Comparison of ENCODE assay signal across 10 mouse cellular contexts in the genomic region with DNA sequence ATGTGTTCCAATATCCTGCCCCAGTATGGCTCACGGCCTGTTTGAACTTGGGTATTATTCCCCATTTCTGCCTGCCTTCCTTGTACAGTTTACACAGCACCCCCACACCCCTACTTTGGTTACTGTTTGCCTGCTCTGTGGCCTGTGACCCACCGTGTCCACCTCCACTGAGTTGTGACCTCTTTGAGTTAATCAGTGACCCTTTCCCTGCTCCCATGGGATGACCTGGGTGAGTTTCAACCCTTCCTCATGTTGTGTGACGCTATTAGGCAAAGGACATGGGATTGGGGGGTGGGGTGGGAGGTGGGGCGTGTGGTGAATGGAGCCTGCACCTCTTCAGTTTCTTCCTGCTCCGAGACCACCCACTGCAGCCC. TPM values are rescaled to one million over a fixed set of nuclear protein-coding genes. Genes with fewer than 3 reads are reported as not detected.
DNase-seq lines count a peak whose midpoint lies in the region; ATAC-seq lines count a peak whose summit lies in the region.
"Had no signal": no experiment of that assay in that cellular context is flagged by ENCODE, and none has a peak within 500 bp of the region (broad histone marks: within the 10 kb centered on the region; RNA-seq: fewer than 3 reads in every experiment).

No protein-coding gene starts in this region.

- H3K4me1 ChIP-seq in neural tube, embryonic 11.5 days (ENCODE audit: control insufficient read depth, insufficient read depth, low read length), result peaks cover 9% of the 10 kb centered on the region; the same call in 1 of the 2 replicates
- peaks cover 15% of the 10 kb centered on the region for H3K4me1 ChIP-seq in intestine, embryonic 15.5 days (replicated peaks)
- peaks cover 7% of the 10 kb centered on the region for H3K4me1 ChIP-seq in liver, embryonic 11.5 days (replicated peaks; ENCODE audit: control insufficient read depth, insufficient read depth, low read length)

- no peaks in the 10 kb centered on the region for H3K9me3 ChIP-seq in neural tube, embryonic 11.5 days (ENCODE audit: control insufficient read depth, low read length)
- H3K9me3 ChIP-seq in intestine, embryonic 15.5 days, result no peaks in the 10 kb centered on the region
- no peaks in the 10 kb centered on the region for H3K9me3 ChIP-seq in liver, embryonic 11.5 days (ENCODE audit: control insufficient read depth, low read length)

- no peak for ATAC-seq in neural tube, embryonic 11.5 days (ENCODE audit: insufficient read depth, low FRiP score, low TSS enrichment)
- no peak for ATAC-seq in intestine, embryonic 15.5 days
- no peak for ATAC-seq in liver, embryonic 11.5 days (replicated peaks; ENCODE audit: low FRiP score)

- 54% methylated on average over 5 of the region's 5 CpGs for WGBS in neural tube, embryonic 11.5 days
- WGBS in intestine, embryonic 15.5 days, result 46% methylated on average over 5 of the region's 5 CpGs
- WGBS in liver, embryonic 11.5 days, result 61% methylated on average over 5 of the region's 5 CpGs

- peak overlapping the region; percentile 86; the same call in 1 of the 2 replicates for H3K4me2 ChIP-seq in neural tube, embryonic 11.5 days (ENCODE audit: low read depth)
- peak overlapping the region; percentile 95 for H3K4me2 ChIP-seq in intestine, embryonic 15.5 days (replicated peaks)
- H3K4me2 ChIP-seq in liver, embryonic 11.5 days, result peak overlapping the region; percentile 92

- no peak overlapping the region for H3K4me3 ChIP-seq in neural tube, embryonic 11.5 days (ENCODE audit: low read depth, low read length)
- peak overlapping the region; percentile 66; the same call in 1 of the 2 replicates for H3K4me3 ChIP-seq in intestine, embryonic 15.5 days (replicated peaks)
- peak overlapping the region; percentile 71 for H3K4me3 ChIP-seq in liver, embryonic 11.5 days (ENCODE audit: low read depth, low read length)

- DNase-seq in neural tube, embryonic 11.5 days (ENCODE audit: low spot score), result no peak
- no peak for DNase-seq in neural tube, embryonic 10.5 days (ENCODE audit: extremely low spot score, low spot score)
- DNase-seq in liver, embryonic 11.5 days (ENCODE audit: low spot score), result no peak
- no peak for DNase-seq in frontal cortex, postnatal 14 days (ENCODE audit: low spot score in 2 of 2)
- DNase-seq in adrenal gland, adult 8-10 months, result no peak
- DNase-seq in ovary, postnatal 14 days (ENCODE audit: low spot score), result no peak
- no peak for DNase-seq in adrenal gland, adult 2 months

- H3K36me3 ChIP-seq in neural tube, embryonic 11.5 days (ENCODE audit: control insufficient read depth, insufficient read depth, low read length), result no peaks in the 10 kb centered on the region
- no peaks in the 10 kb centered on the region for H3K36me3 ChIP-seq in intestine, embryonic 15.5 days
- no peaks in the 10 kb centered on the region for H3K36me3 ChIP-seq in liver, embryonic 11.5 days (ENCODE audit: control insufficient read depth, insufficient read depth, low read length)

- no peak overlapping the region for H3K27ac ChIP-seq in neural tube, embryonic 11.5 days (ENCODE audit: low read depth, low read length)
- H3K27ac ChIP-seq in intestine, embryonic 15.5 days, result no peak overlapping the region
- peak overlapping the region; percentile 32; the same call in 1 of the 2 replicates for H3K27ac ChIP-seq in liver, embryonic 11.5 days (ENCODE audit: low read depth, low read length)

- H3K27me3 ChIP-seq in neural tube, embryonic 11.5 days (ENCODE audit: control insufficient read depth, insufficient read depth, low read length), result no peaks in the 10 kb centered on the region
- H3K27me3 ChIP-seq in intestine, embryonic 15.5 days (replicated peaks), result peaks cover 19% of the 10 kb centered on the region; the same call in 1 of the 2 replicates
- no peaks in the 10 kb centered on the region for H3K27me3 ChIP-seq in liver, embryonic 11.5 days (replicated peaks; ENCODE audit: control insufficient read depth, insufficient read depth, low read length)

- H3K9ac ChIP-seq in neural tube, embryonic 11.5 days (ENCODE audit: low read length), result no peak overlapping the region
- H3K9ac ChIP-seq in intestine, embryonic 15.5 days, result no peak overlapping the region
- H3K9ac ChIP-seq in liver, embryonic 11.5 days (ENCODE audit: low read depth, low read length), result no peak overlapping the region; the same call in 1 of the 2 replicates

RNA-seq across cellular contexts. Expression of gene Aldh4a1, which starts 1.4 kb away (rescaled TPM):
- polyA plus RNA-seq in neural tube, embryonic 11.5 days (2014; fragmentation: Nextera tagmentation; extraction: Ambion mirVana), result 13.9 and 16.2 TPM in 2 replicates
- 14.4 and 17.1 TPM in 2 replicates for polyA plus RNA-seq in intestine, embryonic 15.5 days (2015; fragmentation: Nextera tagmentation; extraction: Ambion mirVana)
- polyA plus RNA-seq in liver, embryonic 11.5 days (2014; fragmentation: Nextera tagmentation; extraction: Ambion mirVana), result 45.2 and 52.0 TPM in 2 replicates
- 100 to 1,000 TPM in 2 of 4 experiments, 10 to 100 TPM in 2; 62.6 to 149 (median 97.9) TPM for total RNA-seq in adrenal gland, adult 8-10 months (2022)
- total RNA-seq in adrenal gland, adult 2 months (2021), result 100 to 1,000 TPM in 1 of 2 experiments, 10 to 100 TPM in 1; 77.6 to 145 TPM
- 221 and 280 TPM in 2 replicates for polyA plus RNA-seq in adrenal gland, adult 2 months (2012; rRNA removed)

RNA-seq across cellular contexts. Expression of gene Gm21969, which starts 21.1 kb away (rescaled TPM):
- not detected in 2 replicates for polyA plus RNA-seq in neural tube, embryonic 11.5 days (2014; fragmentation: Nextera tagmentation; extraction: Ambion mirVana)
- polyA plus RNA-seq in intestine, embryonic 15.5 days (2015; fragmentation: Nextera tagmentation; extraction: Ambion mirVana), result not detected in 2 replicates
- polyA plus RNA-seq in liver, embryonic 11.5 days (2014; fragmentation: Nextera tagmentation; extraction: Ambion mirVana), result not detected in 2 replicates
- total RNA-seq in adrenal gland, adult 8-10 months (2022), result under 1 TPM in 2 of 4 experiments, not detected in 2; 0.09 to 0.25 TPM
- under 1 TPM in 1 of 2 experiments, not detected in 1; 0.09 TPM for total RNA-seq in adrenal gland, adult 2 months (2021)
- 0.03 and 0.10 TPM in 2 replicates for polyA plus RNA-seq in adrenal gland, adult 2 months (2012; rRNA removed)
- total RNA-seq: layer of hippocampus, postnatal 25 days had no signal
- polyA plus RNA-seq: embryonic facial prominence, embryonic 11.5 days had no signal

RNA-seq across cellular contexts. Expression of gene Tas1r2, which starts 29.2 kb away (rescaled TPM):
- not detected in 2 replicates for polyA plus RNA-seq in neural tube, embryonic 11.5 days (2014; fragmentation: Nextera tagmentation; extraction: Ambion mirVana)
- polyA plus RNA-seq in intestine, embryonic 15.5 days (2015; fragmentation: Nextera tagmentation; extraction: Ambion mirVana), result not detected in 2 replicates
- polyA plus RNA-seq in liver, embryonic 11.5 days (2014; fragmentation: Nextera tagmentation; extraction: Ambion mirVana), result not detected in 2 replicates
- total RNA-seq in adrenal gland, adult 8-10 months (2022), result not detected
- not detected for total RNA-seq in adrenal gland, adult 2 months (2021)
- polyA plus RNA-seq in adrenal gland, adult 2 months (2012; rRNA removed), result 0.03 TPM in 1 of 2 replicates, not detected in the other
- total RNA-seq: layer of hippocampus, postnatal 25 days had no signal
- polyA plus RNA-seq: embryonic facial prominence, embryonic 11.5 days had no signal
